ENCODE assay signal across 19 mouse cellular contexts in genomic region chr1:160881968-160882367, GRCm38 (mm10). TPM values are rescaled to one million over a fixed set of nuclear protein-coding genes. Genes with fewer than 3 reads are reported as not detected.
DNase-seq lines count a peak whose midpoint lies in the region; ATAC-seq and TF ChIP-seq lines count a peak whose summit lies in the region.
"Had no signal": no experiment of that assay in that cellular context is flagged by ENCODE, and none has a peak within 500 bp of the region (broad histone marks: within the 10 kb centered on the region; RNA-seq: fewer than 3 reads in every experiment).

No protein-coding gene starts in this region.

- peak; percentile 34 for TF ChIP-seq CTCF in layer of hippocampus, adult 2 months (conservative IDR thresholded peaks at IDR 0.05)
- peak; percentile 26 for TF ChIP-seq CTCF in Patski (IDR thresholded peaks at IDR 0.05)

- CTCF ChIA-PET in Patski (lab: Charles Lee) = no interaction called here

- H3K27ac ChIP-seq in layer of hippocampus, adult 2 months = no peak overlapping the region
- no peak overlapping the region for H3K27ac ChIP-seq in forebrain, embryonic 15.5 days (replicated peaks)
- H3K27ac ChIP-seq: embryonic facial prominence, embryonic 12.5 days; heart, embryonic 10.5 days; hindbrain, embryonic 13.5 days; hindbrain, postnatal 0 days had no signal

- no peak for DNase-seq in layer of hippocampus, adult 2 months (ENCODE audit: low spot score in 2 of 2)
- no peak for DNase-seq in layer of hippocampus, adult 9-11 months
- DNase-seq in A20 (ENCODE audit: low read depth, low spot score) = peak; percentile 70
- DNase-seq in Patski (ENCODE audit: low read depth, low spot score) = no peak
- no peak for DNase-seq in kidney, postnatal 4 days
- DNase-seq: adrenal gland, adult 8-10 months; adrenal gland, postnatal 36 days; B cell, adult 2 months; cerebellum, adult 2 months; cerebellum, postnatal 10 days; gastrocnemius, postnatal 10 days had no signal

- no peak overlapping the region for H3K4me3 ChIP-seq in layer of hippocampus, adult 2 months
- no peak overlapping the region for H3K4me3 ChIP-seq in forebrain, embryonic 15.5 days
- H3K4me3 ChIP-seq: embryonic facial prominence, embryonic 12.5 days; heart, embryonic 10.5 days; hindbrain, embryonic 13.5 days had no signal

- no peaks in the 10 kb centered on the region for H3K36me3 ChIP-seq in forebrain, embryonic 15.5 days
- H3K36me3 ChIP-seq: embryonic facial prominence, embryonic 12.5 days; heart, embryonic 10.5 days; hindbrain, embryonic 13.5 days had no signal

- H3K9me3 ChIP-seq in forebrain, embryonic 15.5 days = no peaks in the 10 kb centered on the region
- H3K9me3 ChIP-seq: embryonic facial prominence, embryonic 12.5 days; heart, embryonic 10.5 days; hindbrain, embryonic 13.5 days had no signal

- POLR2A ChIA-PET in Patski (lab: Charles Lee) = no interaction called here

- in situ Hi-C loops in Patski (cut with MboI; ENCODE audit: low pct_unique_long_range_greater_than_20kb) = no loop called here

- no peak overlapping the region for H3K4me2 ChIP-seq in forebrain, embryonic 15.5 days (replicated peaks)
- H3K4me2 ChIP-seq: embryonic facial prominence, embryonic 12.5 days; hindbrain, embryonic 13.5 days had no signal

- no peaks in the 10 kb centered on the region for H3K27me3 ChIP-seq in Patski
- no peaks in the 10 kb centered on the region for H3K27me3 ChIP-seq in forebrain, embryonic 15.5 days
- H3K27me3 ChIP-seq: embryonic facial prominence, embryonic 12.5 days; hindbrain, embryonic 13.5 days had no signal

- no peak overlapping the region for H3K9ac ChIP-seq in forebrain, embryonic 15.5 days (replicated peaks)
- H3K9ac ChIP-seq: embryonic facial prominence, embryonic 12.5 days; hindbrain, embryonic 13.5 days had no signal

- no peak for ATAC-seq in Patski
- ATAC-seq in megakaryocyte progenitor cell, adult 5-6 weeks (replicated peaks; ENCODE audit: poor library complexity) = peak; percentile 73
- no peak for ATAC-seq in forebrain, embryonic 15.5 days (replicated peaks)
- ATAC-seq: CD4-positive, CD25-positive, alpha-beta regulatory T cell, adult 4 months; forebrain, embryonic 16.5 days had no signal

- H3K4me1 ChIP-seq in forebrain, embryonic 15.5 days = no peaks in the 10 kb centered on the region
- H3K4me1 ChIP-seq: embryonic facial prominence, embryonic 12.5 days; hindbrain, embryonic 13.5 days had no signal

- 62% methylated on average over 3 of the region's 3 CpGs for WGBS in forebrain, embryonic 15.5 days

RNA-seq across cellular contexts. Expression of gene Rc3h1, which starts 24.2 kb away (rescaled TPM):
- 10 to 100 TPM; 39.1 to 41.4 TPM for total RNA-seq in layer of hippocampus, adult 2 months (2021)
- 15.9 TPM for polyA plus RNA-seq in Patski (2021)
- 30.1 and 31.4 TPM in 2 replicates for total RNA-seq in megakaryocyte progenitor cell, adult 5-6 weeks (2015)
- total RNA-seq in megakaryocyte progenitor cell, adult 5-6 weeks (2017) = 15.7 and 17.2 TPM in 2 replicates
- 7.7 and 8.3 TPM in 2 replicates for polyA plus RNA-seq in forebrain, embryonic 15.5 days (2015; fragmentation: Nextera tagmentation; extraction: Ambion mirVana)
